Mouse (Mus musculus): ENCODE results near the gene Rnf216.

The Rnf216 gene

GRCm38 (mm10) chr5:143054703-143055102 lies 58.1 kb downstream of the Rnf216 start:
- no peak for DNase-seq (ENCODE audit: low read depth, low spot score)

GRCm38 (mm10) chr5:143053132-143053972 lies 59.4 kb downstream of the Rnf216 start:
- no peak for DNase-seq (ENCODE audit: low read depth, low spot score)

GRCm38 (mm10) chr5:143052677-143053076 lies 60.1 kb downstream of the Rnf216 start:
- no peak for DNase-seq (ENCODE audit: low read depth, low spot score)

- DNase-seq (ENCODE audit: low read depth, low spot score) = no peak
Observed at GRCm38 (mm10) chr5:143051851-143052250, 60.9 kb downstream of the Rnf216 start.

GRCm38 (mm10) chr5:143050273-143050672 lies 62.5 kb downstream of the Rnf216 start:
- DNase-seq (ENCODE audit: low read depth, low spot score) = no peak

GRCm38 (mm10) chr5:143049746-143050145 lies 63.0 kb downstream of the Rnf216 start:
- DNase-seq (ENCODE audit: low read depth, low spot score) = no peak

- no peak for DNase-seq (ENCODE audit: low read depth, low spot score)
Observed at GRCm38 (mm10) chr5:143049013-143049385, 63.8 kb downstream of the Rnf216 start.

GRCm38 (mm10) chr5:143048232-143049012 lies 64.4 kb downstream of the Rnf216 start:
- no peak for DNase-seq (ENCODE audit: low read depth, low spot score)

GRCm38 (mm10) chr5:143047586-143047985 lies 65.2 kb downstream of the Rnf216 start:
- DNase-seq (ENCODE audit: low read depth, low spot score) = no peak

GRCm38 (mm10) chr5:143043902-143044301 lies 68.9 kb downstream of the Rnf216 start:
- DNase-seq (ENCODE audit: low read depth, low spot score) = no peak

- DNase-seq (ENCODE audit: low read depth, low spot score) = peak; percentile 57
Observed at GRCm38 (mm10) chr5:143043285-143043684, 69.5 kb downstream of the Rnf216 start.

GRCm38 (mm10) chr5:143038794-143039193 lies 74.0 kb downstream of the Rnf216 start:
- DNase-seq (ENCODE audit: low read depth, low spot score) = peak; percentile 19

- peak; percentile 55 for DNase-seq (ENCODE audit: low read depth, low spot score)
Observed at GRCm38 (mm10) chr5:143037201-143037600, 75.6 kb downstream of the Rnf216 start.

- no peak for DNase-seq (ENCODE audit: low read depth, low spot score)
Observed at GRCm38 (mm10) chr5:143036052-143036451, 76.7 kb downstream of the Rnf216 start.

- no peak for DNase-seq (ENCODE audit: low read depth, low spot score)
Observed at GRCm38 (mm10) chr5:143035271-143035670, 77.5 kb downstream of the Rnf216 start.

GRCm38 (mm10) chr5:143034108-143034507 lies 78.7 kb downstream of the Rnf216 start:
- no peak for DNase-seq (ENCODE audit: low read depth, low spot score)

GRCm38 (mm10) chr5:143033277-143033676 lies 79.5 kb downstream of the Rnf216 start:
- DNase-seq (ENCODE audit: low read depth, low spot score) = no peak

- DNase-seq (ENCODE audit: low read depth, low spot score) = no peak
Observed at GRCm38 (mm10) chr5:143032639-143033146, 80.1 kb downstream of the Rnf216 start.

GRCm38 (mm10) chr5:143031681-143032080 lies 81.1 kb downstream of the Rnf216 start:
- no peak for DNase-seq (ENCODE audit: low read depth, low spot score)

- DNase-seq (ENCODE audit: low read depth, low spot score) = no peak
Observed at GRCm38 (mm10) chr5:143031193-143031592, 81.6 kb downstream of the Rnf216 start.

- DNase-seq (ENCODE audit: low read depth, low spot score) = no peak
Observed at GRCm38 (mm10) chr5:143023887-143024286, 88.9 kb downstream of the Rnf216 start.

- no peak for DNase-seq (ENCODE audit: low read depth, low spot score)
Observed at GRCm38 (mm10) chr5:143022956-143023355, 89.8 kb downstream of the Rnf216 start.
